Mouse (Mus musculus): ENCODE data around the gene Cpped1.

DNA sequence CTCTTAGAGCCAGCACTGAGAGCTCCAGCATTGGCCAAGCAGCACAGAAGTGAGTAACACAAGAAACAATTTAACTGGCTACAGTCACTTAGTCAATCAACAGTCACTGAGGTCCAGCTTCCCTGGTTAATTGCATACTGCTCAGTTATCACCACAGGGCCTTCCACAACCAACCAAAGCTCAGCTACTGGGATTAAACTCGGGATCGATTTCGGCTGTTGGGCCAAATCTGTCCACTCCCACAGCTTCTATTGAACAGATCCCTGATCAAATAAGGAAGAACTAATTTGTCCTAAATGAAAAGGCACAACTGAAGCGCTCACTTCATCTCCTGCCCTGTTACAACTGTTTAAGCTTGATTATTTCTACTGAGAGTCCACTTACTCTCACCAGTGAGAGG lies 4.0 kb downstream of the Cpped1 start:
- no peak for TF ChIP-seq CTCF (IDR thresholded peaks at IDR 0.05; ENCODE audit: borderline replicate concordance, control insufficient read depth, extremely low read depth, insufficient read depth, low read length, poor library complexity)
- TF ChIP-seq POLR2A (IDR thresholded peaks at IDR 0.05; ENCODE audit: control insufficient read depth, extremely low read depth, insufficient read depth, low read length, poor library complexity) = no peak
